Mouse (Mus musculus): ENCODE results near the gene Gpd2.

DNA sequence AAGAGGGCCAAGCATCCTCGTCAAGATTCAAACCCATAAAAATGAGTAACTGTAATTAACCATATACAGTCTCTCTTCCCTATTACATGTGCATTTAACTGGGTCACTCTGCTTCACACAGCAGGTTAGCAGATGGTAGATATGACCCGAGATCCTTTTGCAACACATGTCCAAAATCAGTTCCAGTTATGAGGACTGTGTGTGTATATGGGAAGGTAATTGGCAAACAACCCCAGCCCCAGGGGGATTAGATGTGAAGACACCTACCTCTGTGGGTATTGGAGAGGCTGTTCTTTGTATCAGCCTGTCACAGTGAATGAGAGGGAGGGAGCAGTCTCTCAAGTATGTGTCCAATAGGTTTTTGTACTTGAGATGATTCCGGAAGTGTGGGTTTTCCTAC lies 18.4 kb downstream of the Gpd2 start:
- TF ChIP-seq POLR2A (IDR thresholded peaks at IDR 0.05; ENCODE audit: control insufficient read depth, extremely low read depth, insufficient read depth, low read length, poor library complexity) (no peak), CTCF (IDR thresholded peaks at IDR 0.05; ENCODE audit: borderline replicate concordance, control insufficient read depth, extremely low read depth, insufficient read depth, low read length, poor library complexity) (no peak)
